Mouse (Mus musculus) stomach, postnatal 0 days (tissue): ENCODE results near the gene Smndc1. TPM values are rescaled to one million over a fixed set of nuclear protein-coding genes. Genes with fewer than 3 reads are reported as not detected.

Experiments used
- ATAC-seq: fragments of 200-750 bp; cut with Nextera tagmentation; 2 replicates; pipeline ENCODE4 v1.8.0; 2017; ENCODE audit not compliant: low FRiP score, low TSS enrichment
- DNase-seq: peaks from one replicate; pipeline ENCODE4 v3.0.0-alpha.2; 2016; ENCODE audit warnings: low spot score
- H3K27ac ChIP-seq: fragments of 300-500 bp; sonication (generic); replicated peaks from 2 replicates; pipeline ENCODE4 v1.5.1; 2014; ENCODE audit warnings: mild to moderate bottlenecking, control low read depth
- H3K27me3 ChIP-seq: fragments of 300-500 bp; sonication (generic); 2 replicates; pipeline ENCODE4 v1.6.1; 2014; ENCODE audit warnings: low read length; ENCODE audit not compliant: control insufficient read depth, insufficient read depth
- H3K36me3 ChIP-seq: fragments of 300-500 bp; sonication (generic); 2 replicates; pipeline ENCODE4 v1.6.1; 2014; ENCODE audit warnings: low read length, mixed read lengths; ENCODE audit not compliant: control insufficient read depth, insufficient read depth
- H3K4me1 ChIP-seq: fragments of 300-500 bp; sonication (generic); replicated peaks from 2 replicates; pipeline ENCODE4 v1.6.1; 2014; ENCODE audit warnings: antibody characterized with exemption; ENCODE audit not compliant: control insufficient read depth, insufficient read depth
- H3K4me2 ChIP-seq: fragments of 300-500 bp; sonication (generic); replicated peaks from 2 replicates; pipeline ENCODE4 v1.6.1; 2014; ENCODE audit warnings: low read depth, mild to moderate bottlenecking, control low read depth, moderate library complexity
- H3K4me3 ChIP-seq: fragments of 300-500 bp; sonication (generic); 2 replicates; pipeline ENCODE4 v1.5.1; 2014; ENCODE audit warnings: low read depth, low read length, control low read depth
- H3K9ac ChIP-seq: fragments of 300-500 bp; sonication (generic); 2 replicates; pipeline ENCODE4 v1.6.1; 2014; ENCODE audit warnings: mild to moderate bottlenecking, low read length, control low read depth, mixed read lengths
- H3K9me3 ChIP-seq: fragments of 300-500 bp; sonication (generic); 2 replicates; pipeline ENCODE4 v1.6.1; 2016; ENCODE audit warnings: low read length; ENCODE audit not compliant: control insufficient read depth
- CTCF ChIP-seq: IDR thresholded peaks from 2 replicates; pipeline ENCODE4 v1.5.1; 2016; ENCODE audit warnings: antibody characterized with exemption, low read depth, mild to moderate bottlenecking, moderate library complexity
- EP300 ChIP-seq: optimal IDR thresholded peaks from 2 replicates; pipeline ENCODE3; 2016; ENCODE audit warnings: antibody characterized with exemption
- WGBS: fragments of 180-500 bp; shearing (Covaris S2); extraction: QIAGEN DNeasy Blood & Tissue Kit; methylation state at CpG from one replicate; pipeline ENCODE4 v1.1.7; 2014; 5-methylcytosine and 5-hydroxymethylcytosine counted together
- polyA plus RNA-seq: library from polyadenylated mRNA; unstranded; fragments of >200 nt; fragmentation: Nextera tagmentation; extraction: Ambion mirVana; gene quantifications from 2 replicates; pipeline ENCODE4 v1.2.1, GENCODE M21; 2015

Smndc1 gene
- polyA plus RNA-seq, 1 experiment from 2014 or later = 26.1 TPM

DNA sequence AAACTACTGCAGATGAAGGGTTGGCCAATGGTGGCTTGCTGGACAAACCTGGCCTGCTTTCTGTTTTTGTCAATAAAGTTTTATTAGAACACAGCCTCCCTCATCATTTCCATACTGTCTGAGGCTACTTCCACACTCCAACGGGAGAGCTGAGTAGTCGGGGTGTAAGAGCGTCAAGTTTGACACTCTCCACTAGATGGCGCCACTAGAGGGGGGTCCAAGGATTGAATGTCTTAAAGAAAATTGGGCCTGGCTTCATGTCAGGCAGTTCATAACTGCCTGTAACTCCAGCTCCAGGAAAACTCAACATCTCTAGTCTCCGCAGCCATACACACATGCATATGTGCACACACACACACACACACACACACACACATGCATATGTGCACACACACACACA, 29.5 kb upstream of the Smndc1 start:
- H3K9me3 ChIP-seq = no peaks in the 10 kb centered on the region
- H3K9ac ChIP-seq = no peak overlapping the region
- DNase-seq (peak; percentile 78), ATAC-seq (no peak)
- H3K4me1 ChIP-seq = peaks cover 2% of the 10 kb centered on the region
- WGBS = 38% methylated on average over 5 of the region's 5 CpGs
- H3K4me3 ChIP-seq = no peak overlapping the region
- H3K36me3 ChIP-seq = no peaks in the 10 kb centered on the region
- TF ChIP-seq CTCF (peak; percentile 83), EP300 (no peak)
- H3K4me2 ChIP-seq = no peak overlapping the region
- H3K27ac ChIP-seq = no peak overlapping the region
- no peaks in the 10 kb centered on the region for H3K27me3 ChIP-seq

DNA sequence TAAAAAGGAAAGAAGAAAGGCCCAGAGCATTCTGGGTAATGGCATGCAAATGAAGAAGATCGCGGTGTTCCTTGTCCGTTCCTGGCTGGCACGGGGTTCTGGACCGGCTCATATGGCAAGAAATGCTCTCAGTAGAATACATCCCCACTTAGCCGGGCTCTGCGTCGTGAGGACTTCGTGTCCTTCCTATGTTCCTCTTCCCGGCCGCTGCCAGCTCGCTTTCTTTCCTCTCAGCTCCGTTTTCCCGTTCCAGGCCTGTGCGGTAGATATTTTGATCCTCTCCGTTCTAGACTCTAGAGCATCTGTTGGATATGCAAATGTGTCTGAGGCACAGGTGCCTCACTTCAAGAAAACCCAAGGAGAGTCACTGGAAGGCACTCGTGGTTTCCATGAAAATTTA, 24.8 kb upstream of the Smndc1 start:
- ATAC-seq = no peak
- Histone ChIP-seq H3K9ac (no peak overlapping the region), H3K4me1 (no peaks in the 10 kb centered on the region; the same call in 1 of the 2 replicates), H3K9me3 (no peaks in the 10 kb centered on the region), H3K27me3 (no peaks in the 10 kb centered on the region), H3K4me2 (no peak overlapping the region), H3K36me3 (no peaks in the 10 kb centered on the region), H3K4me3 (no peak overlapping the region), H3K27ac (no peak overlapping the region)
- no peak for DNase-seq
- TF ChIP-seq EP300 = no peak
- TF ChIP-seq CTCF = no peak
- WGBS = 82% methylated on average over 17 of the region's 17 CpGs

DNA sequence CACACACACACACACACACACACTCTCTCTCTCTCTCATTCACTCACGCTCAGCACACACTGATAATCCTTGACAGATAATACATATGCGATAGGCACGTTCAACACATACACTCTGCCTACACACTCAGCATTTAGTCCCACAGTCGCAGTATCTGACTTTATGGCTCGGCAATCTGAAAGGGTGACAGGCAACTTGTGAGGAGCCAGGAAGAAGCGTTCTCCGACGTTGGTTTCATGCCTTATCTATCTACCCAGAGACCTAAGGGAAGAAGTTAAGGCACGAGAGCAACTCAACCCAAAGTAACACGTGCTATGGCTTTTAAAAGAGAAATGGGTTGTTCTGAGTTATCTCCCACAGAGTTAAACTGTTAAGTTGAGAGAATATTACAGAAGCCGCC, 24.3 kb upstream of the Smndc1 start:
- no peaks in the 10 kb centered on the region for H3K36me3 ChIP-seq
- no peak overlapping the region for H3K27ac ChIP-seq
- H3K4me1 ChIP-seq = no peaks in the 10 kb centered on the region; the same call in 1 of the 2 replicates
- TF ChIP-seq CTCF (no peak), EP300 (no peak)
- no peak overlapping the region for H3K4me3 ChIP-seq
- H3K9me3 ChIP-seq = no peaks in the 10 kb centered on the region
- H3K4me2 ChIP-seq = no peak overlapping the region
- H3K9ac ChIP-seq = no peak overlapping the region
- DNase-seq = no peak
- H3K27me3 ChIP-seq = no peaks in the 10 kb centered on the region
- WGBS = 72% methylated on average over 11 of the region's 11 CpGs
- ATAC-seq = peak; percentile 32; the same call in 1 of the 2 replicates

DNA sequence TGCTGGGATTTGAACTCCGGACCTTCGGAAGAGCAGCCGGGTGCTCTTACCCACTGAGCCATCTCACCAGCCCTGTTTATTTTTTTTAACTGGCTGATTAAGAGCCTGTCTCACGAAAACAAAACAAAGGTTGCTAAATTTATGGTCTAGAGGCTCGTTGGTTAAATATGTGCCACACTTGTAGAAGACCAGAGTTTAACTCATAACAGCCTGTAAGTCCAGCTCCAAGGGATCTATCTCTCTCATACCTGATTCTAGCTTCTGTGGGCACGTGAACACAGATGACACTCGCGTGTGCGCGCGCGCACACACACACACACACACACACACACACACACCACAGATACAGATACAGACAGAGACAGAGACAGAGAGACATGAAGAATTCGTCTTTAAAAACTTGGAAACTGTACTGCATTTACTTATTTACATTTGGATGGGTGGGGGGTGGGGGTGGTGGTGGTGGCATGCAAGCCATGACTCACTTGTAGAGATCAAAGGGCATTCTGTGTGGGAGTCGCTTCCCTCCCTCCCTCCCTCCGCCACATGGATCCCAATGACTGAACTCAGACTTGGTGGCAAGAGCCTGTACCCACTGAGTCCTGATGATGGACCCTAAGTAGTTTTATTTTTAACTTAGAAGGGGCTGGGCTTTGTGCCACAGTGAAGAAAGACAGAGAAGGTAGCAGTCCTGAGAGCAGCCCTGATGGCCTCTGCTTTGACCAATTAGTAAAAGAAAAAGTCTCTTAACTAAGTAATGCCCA, 23.4 kb upstream of the Smndc1 start:
- DNase-seq (peak; percentile 57), ATAC-seq (peak; percentile 51; the same call in 1 of the 2 replicates)
- WGBS = 70% methylated on average over 15 of the region's 15 CpGs
- Histone ChIP-seq H3K9me3 (no peaks in the 10 kb centered on the region), H3K4me2 (no peak overlapping the region), H3K27me3 (no peaks in the 10 kb centered on the region), H3K9ac (no peak overlapping the region), H3K4me1 (no peaks in the 10 kb centered on the region; the same call in 1 of the 2 replicates), H3K27ac (no peak overlapping the region), H3K4me3 (no peak overlapping the region), H3K36me3 (no peaks in the 10 kb centered on the region)
- TF ChIP-seq CTCF (no peak), EP300 (no peak)

DNA sequence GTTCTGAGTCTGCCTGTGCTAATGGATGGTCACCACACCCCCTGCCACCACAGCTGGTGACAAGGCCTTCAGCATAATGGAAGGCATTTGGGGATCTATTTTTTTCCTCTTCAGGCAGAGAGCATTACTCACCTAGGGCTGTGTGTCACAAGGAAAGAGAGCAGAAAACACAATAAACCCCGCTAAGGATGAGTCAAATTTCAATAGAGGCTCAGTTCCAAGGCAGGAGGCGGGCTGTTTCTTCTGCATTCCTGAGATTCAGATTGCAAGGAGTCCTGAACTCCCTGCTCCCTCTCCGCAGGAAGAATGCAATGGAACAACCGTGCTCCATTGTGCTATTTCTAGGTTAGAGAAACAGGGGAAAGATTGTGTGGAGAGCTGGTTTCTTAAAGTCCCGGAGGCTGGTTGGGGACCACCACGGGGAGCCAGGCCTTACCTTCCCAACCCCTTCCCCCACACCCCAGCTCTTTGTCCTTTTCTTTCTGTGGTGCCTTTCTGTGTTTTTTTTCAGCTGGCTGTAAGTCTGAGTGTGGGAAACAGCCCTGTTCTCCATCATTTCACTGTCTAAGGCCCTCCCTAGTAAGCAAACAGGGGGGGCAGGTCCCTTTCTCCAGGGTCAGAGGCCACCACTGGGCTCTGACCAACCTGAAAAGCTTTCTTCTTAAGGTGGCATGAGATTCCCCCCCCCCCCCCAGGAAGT, 21.9 kb upstream of the Smndc1 start:
- no peaks in the 10 kb centered on the region for H3K36me3 ChIP-seq
- no peaks in the 10 kb centered on the region; the same call in 1 of the 2 replicates for H3K4me1 ChIP-seq
- no peak overlapping the region for H3K4me2 ChIP-seq
- H3K27ac ChIP-seq = peak overlapping the region; percentile 56; the same call in 1 of the 2 replicates
- peak; percentile 47 for ATAC-seq
- 19% methylated on average over 6 of the region's 6 CpGs for WGBS
- H3K27me3 ChIP-seq = no peaks in the 10 kb centered on the region
- H3K4me3 ChIP-seq = no peak overlapping the region
- H3K9me3 ChIP-seq = no peaks in the 10 kb centered on the region
- no peak for DNase-seq
- H3K9ac ChIP-seq = no peak overlapping the region
- no peak for TF ChIP-seq EP300
- no peak for TF ChIP-seq CTCF
